Mouse (Mus musculus) myocyte (in vitro differentiated cells): ENCODE results near the gene Ncor2.

ENCODE experiments used
- CEBPB ChIP-seq: IDR thresholded peaks from 2 replicates; pipeline ENCODE4 v1.6.1; 2011; ENCODE audit warnings: mild to moderate bottlenecking, moderate library complexity; ENCODE audit not compliant: poor library complexity, insufficient read depth, severe bottlenecking
- E2F4 ChIP-seq: IDR thresholded peaks from one replicate; pipeline ENCODE4 v1.6.1; 2011; ENCODE audit warnings: mild to moderate bottlenecking, control low read depth, moderate library complexity; ENCODE audit not compliant: insufficient read depth
- MAX ChIP-seq: IDR thresholded peaks from one replicate; pipeline ENCODE4 v1.6.1; 2011; ENCODE audit warnings: low read depth, mild to moderate bottlenecking, control low read depth
- MYOD1 ChIP-seq, 3 experiments: IDR thresholded peaks; one replicate each; pipeline ENCODE4 v1.6.1; 2011; ENCODE audit warnings: control low read depth in 2 of 3, low read depth in 2 of 3, mild to moderate bottlenecking in 2 of 3, moderate library complexity in 1 of 3; ENCODE audit not compliant: insufficient read length in 2 of 3, control insufficient read depth in 1 of 3
- MYOG ChIP-seq, 3 experiments: IDR thresholded peaks; one replicate each; pipeline ENCODE4 v1.6.1; 2011; ENCODE audit warnings: control low read depth in 2 of 3, low read depth in 2 of 3, mild to moderate bottlenecking in 2 of 3; ENCODE audit not compliant: insufficient read length in 2 of 3, control insufficient read depth in 1 of 3, insufficient read depth in 1 of 3
- POLR2A ChIP-seq: IDR thresholded peaks from one replicate; pipeline ENCODE4 v1.6.1; 2011; ENCODE audit warnings: low read depth, mild to moderate bottlenecking, control low read depth, moderate library complexity; ENCODE audit not compliant: insufficient read length
- POLR2AphosphoS2 ChIP-seq: IDR thresholded peaks from one replicate; pipeline ENCODE4 v1.6.1; 2011; ENCODE audit warnings: low read depth, control low read depth; ENCODE audit not compliant: insufficient read length
- TCF12 ChIP-seq: IDR thresholded peaks from one replicate; pipeline ENCODE4 v1.6.1; 2011; ENCODE audit warnings: mild to moderate bottlenecking, control low read depth; ENCODE audit not compliant: poor library complexity, insufficient read depth, severe bottlenecking
- TCF3 ChIP-seq: IDR thresholded peaks from one replicate; pipeline ENCODE4 v1.6.1; 2011; ENCODE audit warnings: low read depth, control low read depth; ENCODE audit not compliant: insufficient read length
- USF1 ChIP-seq: IDR thresholded peaks from one replicate; pipeline ENCODE4 v1.6.1; 2011; ENCODE audit warnings: low read depth, mild to moderate bottlenecking, control low read depth, moderate library complexity

GRCm38 (mm10) chr5:125076183-125076582, 102.8 kb downstream of the Ncor2 start:
- TF ChIP-seq CEBPB (no peak), TCF12 (peak; percentile 29), MYOD1 (IDR thresholded peaks at IDR 0.05; ENCODE audit: control insufficient read depth in 1 of 3, insufficient read length in 2 of 3, low read depth in 2 of 3) (peak in 2 of 3 experiments; percentile 38 to 69), POLR2A (no peak), POLR2AphosphoS2 (no peak), MYOG (IDR thresholded peaks at IDR 0.05; ENCODE audit: control insufficient read depth in 1 of 3, insufficient read depth in 1 of 3, insufficient read length in 2 of 3, low read depth in 2 of 3) (peak; percentile 50 to 89 (median 79)), E2F4 (no peak), USF1 (no peak), MAX (no peak), TCF3 (peak; percentile 1)
